Mouse (Mus musculus) erythroblast, embryonic 14.5 days (primary cell): ENCODE data around the gene Dnajb1. TPM values are rescaled to one million over a fixed set of nuclear protein-coding genes. Genes with fewer than 3 reads are reported as not detected.

Source experiments
- H3K27me3 ChIP-seq: 2 replicates; pipeline ENCODE4 v1.6.1; 2012; ENCODE audit warnings: inconsistent platforms; ENCODE audit not compliant: control insufficient read depth
- H3K36me3 ChIP-seq: 2 replicates; pipeline ENCODE4 v1.6.1; 2012; ENCODE audit warnings: mild to moderate bottlenecking, inconsistent platforms; ENCODE audit not compliant: control insufficient read depth
- H3K4me1 ChIP-seq: 2 replicates; pipeline ENCODE4 v1.6.1; 2012; ENCODE audit warnings: inconsistent platforms; ENCODE audit not compliant: control insufficient read depth
- H3K4me3 ChIP-seq: replicated peaks from 2 replicates; pipeline ENCODE3; 2012; ENCODE audit warnings: moderate library complexity, mild to moderate bottlenecking, inconsistent platforms
- H3K9me3 ChIP-seq: 2 replicates; pipeline ENCODE4 v1.6.1; 2012; ENCODE audit warnings: low read length, inconsistent platforms, mixed read lengths; ENCODE audit not compliant: control insufficient read depth
- GATA1 ChIP-seq: IDR thresholded peaks from 2 replicates; pipeline ENCODE4 v1.6.1; 2012; ENCODE audit warnings: low read length, inconsistent platforms, mixed read lengths
- TAL1 ChIP-seq: IDR thresholded peaks from 3 replicates; pipeline ENCODE4 v1.6.1; 2012; ENCODE audit warnings: low read length, inconsistent platforms, mixed read lengths
- polyA plus RNA-seq: library from polyadenylated mRNA; stranded (reverse); fragments of >175 nt; gene quantifications from 2 replicates; pipeline ENCODE4 v1.2.3, GENCODE M21; 2012

Dnajb1 gene
- polyA plus RNA-seq, result 20.5 and 20.7 TPM in 2 replicates

DNA sequence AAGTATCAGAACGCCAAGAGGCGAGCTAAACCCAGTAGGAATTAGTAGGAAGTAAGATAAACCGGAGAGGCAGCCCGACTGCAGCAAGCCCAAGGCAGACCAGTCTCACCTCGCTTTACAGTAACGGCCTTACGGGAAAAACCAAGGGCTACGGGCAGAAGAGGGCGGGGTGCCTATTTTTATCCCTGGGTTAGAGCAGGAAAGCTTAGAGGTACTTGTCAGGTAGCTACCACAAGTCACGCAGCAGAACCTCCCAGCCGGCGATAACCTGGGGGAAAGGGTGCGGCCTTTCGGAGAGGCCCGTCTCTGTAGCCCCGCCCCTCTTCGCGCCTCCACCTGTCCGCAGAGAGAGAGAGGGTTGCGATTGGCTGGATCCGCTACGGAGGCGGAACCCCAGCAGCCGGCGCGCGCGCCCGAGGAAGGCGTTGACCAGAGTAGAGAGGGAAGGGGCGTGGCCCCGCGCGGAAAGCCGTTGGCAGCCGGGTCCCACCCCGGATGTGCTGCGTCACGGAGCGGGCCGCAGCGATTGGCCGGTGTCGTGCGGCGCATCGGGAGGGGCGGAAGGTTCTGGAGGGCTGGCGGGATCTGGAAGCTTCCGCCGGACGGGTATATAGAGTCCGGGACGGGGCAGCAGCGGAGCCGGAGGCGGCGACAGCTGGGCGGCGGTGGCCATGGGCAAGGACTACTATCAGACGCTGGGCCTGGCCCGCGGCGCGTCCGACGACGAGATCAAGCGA is at the start of gene Dnajb1, which contains the start of gene Tecr:
Dnajb1 (plus strand) TSS at position 533 of the 737 bp plus-strand sequence.
Tecr (minus strand) TSS at position 311 of the 737 bp plus-strand sequence.
- H3K4me3 ChIP-seq, result peak within 1 kb of the TSS; percentile 79
- no peaks in the 10 kb centered on the region for H3K9me3 ChIP-seq
- TF ChIP-seq GATA1 (0 out of 2 replicates have a peak, but pooled peaks have one; percentile 34), TAL1 (no peak)
- peaks cover 64% of the 10 kb centered on the region for H3K36me3 ChIP-seq
- no peaks in the 10 kb centered on the region for H3K27me3 ChIP-seq
- H3K4me1 ChIP-seq, result peaks cover 72% of the 10 kb centered on the region

DNA sequence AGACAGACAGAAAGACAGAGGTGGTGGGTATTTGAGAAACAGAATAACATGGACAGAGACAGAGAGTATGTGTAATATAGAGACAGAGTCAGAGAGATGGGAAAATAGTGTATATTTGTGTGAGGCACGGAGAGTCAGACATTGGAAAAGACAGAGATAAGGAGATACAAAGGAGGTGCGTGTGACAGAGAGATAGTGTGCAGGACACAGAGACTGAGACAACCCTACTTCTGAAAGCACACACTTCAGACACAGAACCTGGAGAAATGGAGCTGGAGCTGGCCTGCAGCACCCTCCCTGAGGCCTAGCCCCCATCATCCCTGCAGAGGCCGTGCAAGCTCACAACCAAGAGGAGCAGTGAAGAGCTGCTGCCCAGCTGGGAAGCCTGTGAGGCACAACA is 45.3 kb upstream of the Dnajb1 start:
- Histone ChIP-seq H3K4me1 (peaks cover 18% of the 10 kb centered on the region), H3K4me3 (no peak overlapping the region), H3K27me3 (no peaks in the 10 kb centered on the region), H3K9me3 (no peaks in the 10 kb centered on the region), H3K36me3 (no peaks in the 10 kb centered on the region)
- TF ChIP-seq TAL1, result no peak
- TF ChIP-seq GATA1, result no peak

DNA sequence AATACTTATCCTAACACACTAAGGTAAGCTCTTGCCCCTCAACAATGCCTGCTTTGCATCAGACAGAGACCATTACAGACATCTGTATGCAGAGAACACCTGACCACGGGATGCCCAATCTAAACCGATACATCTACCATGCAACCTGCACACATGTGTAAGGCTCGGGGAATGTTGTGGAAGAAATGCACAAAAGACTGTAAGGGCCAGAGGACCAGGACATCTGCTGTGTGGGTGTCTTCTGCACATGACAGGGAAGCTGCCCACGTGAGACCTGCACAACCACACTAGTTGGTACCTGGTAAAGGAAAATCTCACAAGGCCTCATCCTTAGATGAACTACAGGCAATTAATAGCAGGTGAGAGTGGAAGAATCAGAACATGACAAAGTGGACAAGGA is 44.7 kb upstream of the Dnajb1 start:
- Histone ChIP-seq H3K9me3 (no peaks in the 10 kb centered on the region), H3K36me3 (peaks cover 2% of the 10 kb centered on the region), H3K4me3 (no peak overlapping the region), H3K27me3 (no peaks in the 10 kb centered on the region), H3K4me1 (peaks cover 24% of the 10 kb centered on the region)
- no peak for TF ChIP-seq TAL1
- TF ChIP-seq GATA1, result no peak

- H3K4me1 ChIP-seq, result peaks cover 34% of the 10 kb centered on the region
- TF ChIP-seq TAL1, result no peak
- no peak for TF ChIP-seq GATA1
- peaks cover 20% of the 10 kb centered on the region for H3K36me3 ChIP-seq
- H3K27me3 ChIP-seq, result no peaks in the 10 kb centered on the region
- no peaks in the 10 kb centered on the region for H3K9me3 ChIP-seq
- H3K4me3 ChIP-seq, result peak overlapping the region; percentile 98
Measured at GRCm38 (mm10) chr8:83565731-83566375, 42.1 kb upstream of the Dnajb1 start.

- peak within 1 kb of the TSS; percentile 98 for H3K4me3 ChIP-seq
- TF ChIP-seq GATA1, result no peak
- TF ChIP-seq TAL1, result no peak
- H3K4me1 ChIP-seq, result peaks cover 34% of the 10 kb centered on the region
- peaks cover 29% of the 10 kb centered on the region for H3K36me3 ChIP-seq
- H3K27me3 ChIP-seq, result no peaks in the 10 kb centered on the region
- no peaks in the 10 kb centered on the region for H3K9me3 ChIP-seq
Measured at GRCm38 (mm10) chr8:83566469-83567395, 41.3 kb upstream of the Dnajb1 start, which contains the start of gene Ndufb7. Gene Ndufb7 (plus strand): TSS chr8:83566671.

- H3K9me3 ChIP-seq, result no peaks in the 10 kb centered on the region
- no peaks in the 10 kb centered on the region for H3K27me3 ChIP-seq
- TF ChIP-seq TAL1 (no peak), GATA1 (no peak)
- H3K4me1 ChIP-seq, result peaks cover 34% of the 10 kb centered on the region
- H3K36me3 ChIP-seq, result peaks cover 38% of the 10 kb centered on the region
- peak overlapping the region; percentile 98 for H3K4me3 ChIP-seq
Measured at GRCm38 (mm10) chr8:83567668-83568067, 40.3 kb upstream of the Dnajb1 start.

- peaks cover 34% of the 10 kb centered on the region for H3K4me1 ChIP-seq
- TF ChIP-seq TAL1, result no peak
- TF ChIP-seq GATA1, result no peak
Measured at GRCm38 (mm10) chr8:83568128-83568527, 39.9 kb upstream of the Dnajb1 start.

DNA sequence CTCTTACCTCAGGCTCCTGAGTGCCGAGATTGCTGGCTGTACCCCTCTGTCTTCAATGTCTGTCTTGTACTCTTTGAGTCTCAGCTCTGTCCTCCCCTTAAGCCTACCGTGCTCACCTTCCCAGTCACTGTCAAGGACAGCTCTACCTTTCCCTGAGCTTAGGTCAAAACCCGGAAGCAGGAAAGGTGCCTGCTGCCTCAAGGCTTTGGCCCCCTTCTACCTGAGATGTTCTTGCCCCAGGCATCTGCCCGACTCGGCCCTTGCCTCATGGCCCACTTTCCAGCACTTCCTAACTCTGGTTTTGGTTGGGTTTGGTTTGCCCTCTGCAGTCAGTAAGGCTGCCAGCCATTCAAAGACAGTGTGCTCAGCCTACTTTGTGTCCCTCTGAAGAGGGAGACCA is 39.2 kb upstream of the Dnajb1 start:
- no peak overlapping the region for H3K4me3 ChIP-seq
- no peaks in the 10 kb centered on the region for H3K9me3 ChIP-seq
- no peaks in the 10 kb centered on the region for H3K27me3 ChIP-seq
- no peak for TF ChIP-seq GATA1
- H3K36me3 ChIP-seq, result peaks cover 49% of the 10 kb centered on the region
- H3K4me1 ChIP-seq, result peaks cover 36% of the 10 kb centered on the region

More at GRCm38 (mm10) chr8:83568128-83568527, 39.9 kb upstream of the Dnajb1 start:
- peak overlapping the region; percentile 98 for H3K4me3 ChIP-seq
- no peaks in the 10 kb centered on the region for H3K9me3 ChIP-seq
- peaks cover 43% of the 10 kb centered on the region for H3K36me3 ChIP-seq
- no peaks in the 10 kb centered on the region for H3K27me3 ChIP-seq

DNA sequence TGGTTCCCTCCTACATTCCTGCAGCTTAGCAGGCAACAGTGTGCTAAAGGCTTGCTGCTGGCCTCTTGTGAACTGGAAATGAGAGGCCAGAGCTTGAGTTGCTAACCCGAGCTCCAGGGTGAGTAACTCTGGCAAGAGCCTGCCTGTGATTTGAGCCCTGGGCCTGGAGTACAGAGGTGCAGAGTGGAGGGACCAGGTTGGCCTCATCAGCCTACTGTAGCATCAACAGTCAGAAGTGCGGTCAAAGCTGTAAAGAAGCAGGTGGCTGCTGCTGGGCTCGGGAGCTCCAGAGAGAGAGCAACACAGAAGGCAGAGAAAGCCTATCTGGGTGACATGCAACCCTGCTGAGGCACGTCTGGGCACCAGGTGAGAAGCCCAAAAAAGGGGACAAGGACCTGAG is 38.8 kb upstream of the Dnajb1 start:
- H3K9me3 ChIP-seq, result no peaks in the 10 kb centered on the region
- H3K4me1 ChIP-seq, result peaks cover 38% of the 10 kb centered on the region
- peaks cover 53% of the 10 kb centered on the region for H3K36me3 ChIP-seq
- H3K4me3 ChIP-seq, result no peak overlapping the region
- no peak for TF ChIP-seq GATA1
- no peak for TF ChIP-seq TAL1
- no peaks in the 10 kb centered on the region for H3K27me3 ChIP-seq
